Mouse (Mus musculus) lung, postnatal 36 days (tissue): Measurements from ENCODE around the gene Tnfrsf1a.

Experiments
- DNase-seq: peaks from one replicate; pipeline ENCODE4 v3.0.0; 2022; ENCODE audit warnings: mixed read lengths

Tnfrsf1a gene

GRCm38 (mm10) chr6:125355197-125355741 is 6.1 kb downstream of the Tnfrsf1a start:
- no peak for DNase-seq

DNA sequence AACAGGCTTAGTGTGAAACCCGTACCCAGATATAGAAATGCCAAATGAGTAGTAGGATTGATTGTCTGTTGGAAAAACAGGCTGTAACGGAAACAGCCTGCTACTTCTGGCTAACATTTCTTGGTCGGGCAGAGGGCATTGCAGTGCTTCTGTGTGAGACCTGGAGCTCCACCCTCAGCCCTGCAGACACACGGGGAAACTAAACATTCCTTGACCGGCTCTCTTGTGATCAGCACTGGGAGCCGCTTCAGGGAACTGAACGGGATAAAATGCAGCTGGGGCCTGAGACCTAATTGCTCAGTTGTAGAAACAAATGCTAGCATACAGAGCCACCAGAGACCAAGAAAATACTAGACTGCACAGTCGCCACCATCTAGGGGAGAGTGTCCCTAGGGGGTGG is 7.1 kb downstream of the Tnfrsf1a start:
- DNase-seq: no peak

DNA sequence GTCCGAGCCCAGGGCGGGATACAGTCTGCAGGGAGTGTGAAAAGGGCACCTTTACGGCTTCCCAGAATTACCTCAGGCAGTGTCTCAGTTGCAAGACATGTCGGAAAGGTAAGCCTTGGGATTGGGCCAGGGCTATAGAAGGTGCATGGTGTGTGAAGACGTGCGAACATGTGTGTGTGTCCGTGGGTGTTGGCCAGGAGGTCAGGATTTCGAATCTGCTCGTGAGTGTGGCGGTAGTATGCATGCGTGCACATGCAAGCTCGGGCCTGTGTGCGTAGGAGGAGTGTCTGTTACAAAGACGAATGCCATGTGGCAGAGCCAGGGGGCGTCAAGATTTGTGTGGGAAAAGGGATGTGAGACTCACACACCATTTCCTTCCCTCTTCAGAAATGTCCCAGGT is 8.2 kb downstream of the Tnfrsf1a start:
- DNase-seq: no peak

DNA sequence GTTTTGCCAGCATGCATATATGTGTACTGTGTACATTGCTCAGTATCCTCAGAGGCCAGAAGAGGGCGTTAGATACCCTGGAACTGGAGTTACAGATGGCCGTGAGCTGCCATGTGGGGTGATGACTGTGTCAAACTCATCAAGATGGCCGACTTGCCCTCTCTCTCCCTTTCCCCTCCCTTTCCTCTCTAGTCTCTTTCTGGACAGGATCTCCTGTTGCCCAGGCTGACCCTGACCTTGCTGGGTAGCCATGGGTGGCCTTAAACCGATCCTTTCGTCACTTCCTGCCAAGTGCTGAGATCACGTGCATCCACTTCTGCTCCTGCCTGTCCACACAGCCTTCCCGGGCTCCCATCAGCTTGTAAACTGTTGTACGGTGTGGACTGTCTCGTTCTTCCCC is 10.8 kb downstream of the Tnfrsf1a start:
- no peak for DNase-seq

DNA sequence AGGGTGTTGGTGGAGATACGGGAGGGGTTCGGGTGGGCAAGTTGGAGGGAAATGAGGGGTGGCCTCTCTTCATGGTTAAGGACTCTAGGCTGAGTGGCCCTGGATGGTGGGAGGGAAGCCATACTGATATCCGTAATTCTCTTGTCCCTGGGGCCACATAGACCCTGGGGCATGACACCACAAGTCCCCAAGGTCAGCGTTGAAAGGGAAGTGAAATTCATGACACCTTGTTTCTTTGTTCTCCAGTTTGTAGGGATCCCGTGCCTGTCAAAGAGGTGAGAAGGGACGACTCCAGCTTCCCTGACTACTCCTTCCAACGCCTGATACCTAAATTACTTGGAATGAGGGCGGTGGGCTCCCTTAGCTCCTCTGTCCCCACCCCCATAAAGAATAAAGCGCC is 11.7 kb downstream of the Tnfrsf1a start:
- DNase-seq: no peak

GRCm38 (mm10) chr6:125361467-125362291 is 12.5 kb downstream of the Tnfrsf1a start:
- DNase-seq: peak; percentile 73

DNA sequence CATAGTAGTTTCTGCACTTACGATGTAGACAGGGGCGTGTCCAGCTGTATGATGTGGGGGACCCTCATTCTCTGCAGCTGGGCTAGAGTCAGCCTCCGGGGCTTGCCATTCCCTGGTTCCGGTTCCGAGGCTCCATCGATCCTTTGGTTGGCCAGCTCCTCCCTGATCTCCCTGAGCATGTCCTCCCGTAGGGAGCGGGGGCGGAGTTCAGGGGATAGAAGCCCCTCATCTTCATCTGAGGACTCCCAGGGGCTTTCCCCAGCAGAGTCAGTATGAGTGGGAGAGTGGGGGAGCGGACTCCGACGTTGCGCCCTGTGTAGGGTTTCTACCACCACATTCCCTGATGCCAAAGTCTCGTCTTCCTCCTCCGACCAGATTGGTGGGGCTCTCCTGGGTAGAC is 13.9 kb downstream of the Tnfrsf1a start:
- DNase-seq: no peak

GRCm38 (mm10) chr6:125363451-125364242 is 14.5 kb downstream of the Tnfrsf1a start:
- no peak for DNase-seq

GRCm38 (mm10) chr6:125364448-125364847 is 15.3 kb downstream of the Tnfrsf1a start:
- peak; percentile 52 for DNase-seq

DNA sequence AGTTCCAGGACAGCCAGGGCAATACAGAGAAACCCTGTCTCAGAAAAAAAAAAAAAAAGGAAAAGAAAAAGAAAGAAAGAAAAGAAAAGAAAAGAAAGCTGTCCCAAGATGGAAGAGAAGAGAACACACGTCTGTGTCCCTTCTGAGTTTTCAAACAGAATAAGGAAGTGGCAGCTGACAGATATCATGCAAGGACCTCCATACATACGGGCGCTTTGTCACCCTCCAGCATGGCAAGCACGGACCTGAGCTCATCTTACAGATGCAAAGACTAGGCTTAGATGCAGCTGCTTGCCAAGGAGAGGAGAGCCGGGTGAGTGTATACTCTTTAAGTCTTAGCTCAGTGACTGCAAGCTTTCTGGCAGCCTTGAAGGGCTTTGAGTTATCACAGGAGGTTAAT is 16.4 kb downstream of the Tnfrsf1a start:
- DNase-seq: no peak

DNA sequence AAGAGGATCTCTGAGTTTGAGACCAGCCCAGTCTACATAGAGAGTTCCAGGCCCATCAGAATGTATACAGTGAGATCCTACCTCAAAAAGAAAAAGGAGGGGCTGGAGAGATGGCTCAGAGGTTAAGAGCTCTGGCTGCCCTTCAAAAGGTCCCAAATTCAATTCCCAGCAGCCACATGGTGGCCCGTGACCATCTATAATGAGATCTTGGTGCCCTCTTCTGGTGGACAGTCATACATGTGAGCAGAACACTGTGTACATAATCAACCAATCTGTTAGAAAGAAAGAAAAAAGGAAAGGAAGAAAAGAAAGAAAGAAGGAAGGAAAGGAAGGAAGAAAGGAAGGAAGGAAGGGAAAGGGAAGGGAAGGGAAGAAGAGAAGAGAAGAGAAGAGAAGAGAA is 17.0 kb downstream of the Tnfrsf1a start:
- DNase-seq: peak; percentile 62

GRCm38 (mm10) chr6:125367758-125368371 is 18.7 kb downstream of the Tnfrsf1a start:
- DNase-seq: peak; percentile 72

GRCm38 (mm10) chr6:125377042-125377441 is 27.9 kb downstream of the Tnfrsf1a start:
- DNase-seq: no peak

GRCm38 (mm10) chr6:125377582-125378451 is 28.7 kb downstream of the Tnfrsf1a start:
- DNase-seq: peak; percentile 91

DNA sequence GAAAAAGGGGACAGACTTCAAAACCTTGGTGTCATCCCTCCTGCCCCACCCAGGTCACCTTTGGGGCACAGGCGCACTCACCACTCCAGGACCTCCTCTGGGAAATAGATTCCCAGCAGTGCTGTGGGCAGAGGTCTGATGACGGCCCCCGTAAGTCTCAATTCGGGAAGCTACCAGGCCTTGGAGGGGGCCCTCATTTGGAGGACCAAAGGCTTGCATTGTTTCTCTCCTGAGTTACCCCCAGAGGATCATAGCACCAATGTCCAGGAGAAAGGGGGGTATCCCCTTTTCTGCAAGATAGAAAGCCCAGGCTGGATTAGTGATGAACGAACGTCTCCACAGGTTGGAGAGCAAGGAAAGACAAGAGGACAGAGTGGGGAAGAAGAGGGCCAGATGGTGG is 29.5 kb downstream of the Tnfrsf1a start:
- no peak for DNase-seq

DNA sequence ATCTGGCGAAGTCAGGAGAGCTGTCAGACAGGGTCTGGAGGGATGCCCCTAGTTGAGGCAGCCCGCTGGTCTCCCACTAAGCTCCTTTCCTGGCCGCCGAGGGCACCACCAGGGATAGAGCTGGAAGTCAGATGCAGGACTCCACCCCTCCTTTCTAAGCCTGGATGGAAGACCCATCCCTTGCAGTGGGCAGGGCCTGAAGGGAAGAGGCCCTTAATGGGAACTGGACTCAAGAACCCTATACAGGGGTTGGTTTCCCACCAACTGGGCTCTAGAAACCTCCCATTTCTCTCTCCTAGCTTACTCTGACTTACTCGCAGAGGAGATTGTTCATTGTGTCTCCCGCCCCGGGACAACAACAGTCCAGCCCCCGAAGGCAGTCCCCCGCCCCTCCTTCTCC is 30.6 kb downstream of the Tnfrsf1a start:
- no peak for DNase-seq

GRCm38 (mm10) chr6:125380372-125381360 is 31.5 kb downstream of the Tnfrsf1a start, which contains the start of gene Plekhg6:
Gene Plekhg6, minus strand, starts transcription at chr6:125380793.
- DNase-seq: peak; percentile 64

DNA sequence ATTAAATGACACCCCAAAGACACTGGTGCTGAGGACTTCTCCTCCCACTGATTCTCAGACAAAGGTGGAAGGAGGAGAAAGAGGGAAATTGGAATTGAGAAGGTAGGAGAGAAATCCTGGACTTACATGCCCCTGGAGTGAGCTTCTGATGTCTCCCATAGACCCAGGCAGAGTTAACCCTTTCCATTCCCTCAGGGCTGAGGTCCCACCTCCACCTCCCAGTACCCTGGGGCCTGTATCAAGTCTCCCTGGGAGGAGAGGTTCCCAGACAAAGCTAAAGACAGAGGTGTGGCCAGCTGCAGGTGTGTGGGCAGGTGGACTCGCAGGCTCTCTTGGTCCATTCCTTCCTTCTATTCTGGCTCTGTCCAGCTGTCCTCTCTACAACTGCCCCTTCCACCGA is 32.9 kb downstream of the Tnfrsf1a start:
- DNase-seq: no peak

DNA sequence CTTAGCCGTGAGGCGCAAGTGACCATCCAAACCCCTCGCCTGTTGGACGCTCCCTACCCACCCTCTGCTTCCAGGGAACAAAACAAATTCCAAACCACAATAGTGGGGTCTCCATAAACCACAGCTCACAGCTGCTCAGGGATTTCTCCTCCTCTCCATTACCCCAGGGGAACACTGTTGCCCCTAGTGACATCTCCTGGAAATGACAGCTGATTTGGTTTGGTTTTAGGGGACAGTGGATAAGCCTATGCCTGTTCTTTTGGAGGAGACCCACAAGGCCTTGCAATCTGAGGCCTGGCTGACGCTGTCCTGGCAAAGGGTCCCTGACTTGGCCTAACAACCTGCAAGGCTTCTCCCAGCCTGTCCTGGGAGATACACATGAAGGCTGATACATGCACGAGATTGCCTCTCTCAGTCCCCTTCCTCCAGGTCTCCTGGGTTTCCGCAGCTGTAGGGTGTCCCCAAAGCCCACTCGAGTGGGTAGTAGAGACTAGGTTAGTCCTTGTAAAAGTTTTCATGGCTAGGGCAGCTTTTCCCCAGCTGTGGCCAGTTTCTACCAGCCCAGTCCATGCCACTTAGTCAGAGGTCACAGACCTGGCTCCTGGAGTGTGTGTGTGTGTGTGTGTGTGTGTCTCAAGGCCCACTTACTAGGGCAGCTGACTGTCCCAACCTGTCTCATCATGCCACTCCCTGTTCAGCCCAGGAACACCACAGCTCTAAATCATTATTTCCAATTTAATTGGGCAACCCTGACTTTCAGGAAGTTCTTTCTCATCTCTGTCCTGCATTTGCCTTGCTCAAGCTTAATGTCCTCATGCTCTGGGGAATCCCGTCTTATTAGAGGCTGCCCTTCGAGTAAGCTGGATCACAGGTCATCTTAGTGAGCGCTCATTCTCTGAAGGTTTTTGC is 36.2 kb downstream of the Tnfrsf1a start:
- DNase-seq: no peak

DNA sequence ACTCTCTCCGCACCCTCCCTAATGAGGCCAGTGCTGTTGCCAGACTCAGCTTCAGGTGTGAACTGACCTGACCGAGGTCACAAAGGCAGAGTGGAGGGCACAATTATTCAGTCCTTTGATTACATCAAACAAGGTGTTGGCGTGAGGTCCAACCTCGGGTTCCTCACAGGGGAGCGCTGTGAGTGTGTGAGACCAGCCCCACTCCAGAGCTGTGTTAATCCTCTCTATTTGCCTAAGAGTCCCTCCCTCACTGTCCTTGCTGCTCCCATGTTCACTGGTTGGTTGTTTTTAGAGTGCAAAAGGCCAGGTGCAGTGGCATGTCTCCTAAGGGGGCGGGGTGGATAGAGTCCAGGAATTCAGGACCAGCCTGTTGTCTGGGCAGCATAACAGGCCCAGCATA is 36.9 kb downstream of the Tnfrsf1a start:
- no peak for DNase-seq
